Comparison of ENCODE assay signal across 8 mouse cellular contexts in the genomic region with DNA sequence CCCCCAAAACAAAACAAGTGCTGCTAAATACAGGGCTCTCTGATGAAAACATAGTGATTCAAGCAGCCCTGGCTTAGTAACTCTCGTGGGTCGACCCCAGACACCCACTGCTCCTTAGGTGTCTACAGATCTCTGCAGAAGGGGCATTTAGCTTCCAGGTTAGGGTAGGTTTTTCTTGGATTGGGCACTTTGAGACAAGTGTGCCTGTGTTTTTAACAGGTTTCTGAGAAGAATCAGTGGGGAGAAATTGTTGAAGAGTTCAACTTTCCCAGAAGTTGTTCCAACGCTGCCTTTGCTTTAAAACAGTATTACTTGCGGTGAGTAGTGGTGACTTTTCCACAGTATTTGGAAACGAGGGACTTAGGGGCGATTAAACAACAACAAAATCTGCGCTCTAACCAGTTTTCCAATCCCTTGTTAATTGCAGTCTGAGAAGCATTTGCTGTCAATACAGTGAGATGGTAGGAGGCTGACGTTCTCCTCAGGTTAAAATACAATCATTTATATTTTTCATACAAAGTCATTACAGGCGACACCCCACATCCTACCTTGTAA. TPM values are rescaled to one million over a fixed set of nuclear protein-coding genes. Genes with fewer than 3 reads are reported as not detected.
DNase-seq lines count a peak whose midpoint lies in the region; ATAC-seq and TF ChIP-seq lines count a peak whose summit lies in the region.

No protein-coding gene starts in this region.

- WGBS in kidney, embryonic 15.5 days = 3% methylated on average over 9 of the region's 9 CpGs
- WGBS in hindbrain, embryonic 13.5 days = 6% methylated on average over 9 of the region's 9 CpGs
- 3% methylated on average over 9 of the region's 9 CpGs for WGBS in midbrain, postnatal 0 days

- no peaks in the 10 kb centered on the region for H3K27me3 ChIP-seq in kidney, embryonic 15.5 days
- no peaks in the 10 kb centered on the region for H3K27me3 ChIP-seq in hindbrain, embryonic 13.5 days
- no peaks in the 10 kb centered on the region for H3K27me3 ChIP-seq in midbrain, postnatal 0 days (ENCODE audit: insufficient read depth, low read length)

- ATAC-seq in kidney, embryonic 15.5 days (replicated peaks; ENCODE audit: low FRiP score) = no peak
- no peak for ATAC-seq in hindbrain, embryonic 13.5 days (ENCODE audit: low FRiP score)
- no peak for ATAC-seq in midbrain, postnatal 0 days (ENCODE audit: low FRiP score)

- H3K9ac ChIP-seq in kidney, embryonic 15.5 days = peak overlapping the region; percentile 99
- H3K9ac ChIP-seq in hindbrain, embryonic 13.5 days = peak overlapping the region; percentile 99
- peak overlapping the region; percentile 97 for H3K9ac ChIP-seq in midbrain, postnatal 0 days (replicated peaks; ENCODE audit: low read length, poor library complexity, severe bottlenecking)

- H3K4me1 ChIP-seq in kidney, embryonic 15.5 days = peaks cover 17% of the 10 kb centered on the region
- H3K4me1 ChIP-seq in hindbrain, embryonic 13.5 days (replicated peaks) = peaks cover 26% of the 10 kb centered on the region
- peaks cover 2% of the 10 kb centered on the region; the same call in 1 of the 2 replicates for H3K4me1 ChIP-seq in midbrain, postnatal 0 days (ENCODE audit: insufficient read depth, low read length)

- no peak for DNase-seq in kidney, postnatal 25 days
- DNase-seq in adipocyte (ENCODE audit: low spot score) = peak; percentile 50
- no peak for DNase-seq in midbrain, postnatal 0 days (ENCODE audit: low spot score)
- DNase-seq in urinary bladder, postnatal 14 days (ENCODE audit: low spot score) = no peak
- DNase-seq in spleen, postnatal 36 days (ENCODE audit: low spot score in 2 of 2) = no peak
- no peak for DNase-seq in frontal cortex, postnatal 36 days (ENCODE audit: low spot score in 2 of 2)

- peaks cover 9% of the 10 kb centered on the region for H3K36me3 ChIP-seq in kidney, embryonic 15.5 days
- H3K36me3 ChIP-seq in hindbrain, embryonic 13.5 days = no peaks in the 10 kb centered on the region
- H3K36me3 ChIP-seq in midbrain, postnatal 0 days (ENCODE audit: insufficient read depth, low read length) = no peaks in the 10 kb centered on the region

- no peak for TF ChIP-seq CTCF in midbrain, postnatal 0 days (IDR thresholded peaks at IDR 0.05)

- peak overlapping the region; percentile 69 for H3K4me2 ChIP-seq in kidney, embryonic 15.5 days
- H3K4me2 ChIP-seq in hindbrain, embryonic 13.5 days = peak overlapping the region; percentile 92
- peak overlapping the region; percentile 85 for H3K4me2 ChIP-seq in midbrain, postnatal 0 days (ENCODE audit: low read depth, low read length, poor library complexity, severe bottlenecking)

- H3K4me3 ChIP-seq in kidney, embryonic 15.5 days (replicated peaks) = peak overlapping the region; percentile 89
- peak overlapping the region; percentile 93 for H3K4me3 ChIP-seq in hindbrain, embryonic 13.5 days
- peak overlapping the region; percentile 91 for H3K4me3 ChIP-seq in midbrain, postnatal 0 days (ENCODE audit: low read depth, low read length)

- peak overlapping the region; percentile 100 for H3K27ac ChIP-seq in kidney, embryonic 15.5 days
- H3K27ac ChIP-seq in hindbrain, embryonic 13.5 days = peak overlapping the region; percentile 100
- peak overlapping the region; percentile 99 for H3K27ac ChIP-seq in midbrain, postnatal 0 days (ENCODE audit: low read depth, low read length)

- H3K9me3 ChIP-seq in kidney, embryonic 15.5 days (replicated peaks) = no peaks in the 10 kb centered on the region
- H3K9me3 ChIP-seq in hindbrain, embryonic 13.5 days = no peaks in the 10 kb centered on the region
- H3K9me3 ChIP-seq in midbrain, postnatal 0 days (ENCODE audit: low read length) = no peaks in the 10 kb centered on the region

RNA-seq across cellular contexts. Expression of a gene that starts 1.6 kb away (rescaled TPM):
- 25.3 and 26.1 TPM in 2 replicates for polyA plus RNA-seq in kidney, embryonic 15.5 days (2015; fragmentation: Nextera tagmentation; extraction: Ambion mirVana)
- polyA plus RNA-seq in hindbrain, embryonic 13.5 days (2015; fragmentation: Nextera tagmentation; extraction: Ambion mirVana) = 25.5 and 26.8 TPM in 2 replicates
- 40.8 and 55.6 TPM in 2 replicates for total RNA-seq in midbrain, postnatal 0 days (2014; rRNA removed)
- 9.5 and 11.2 TPM in 2 replicates for polyA plus RNA-seq in midbrain, postnatal 0 days (2015; fragmentation: Nextera tagmentation; extraction: Ambion mirVana)
